Mouse (Mus musculus) embryonic fibroblast, embryonic 13.5 days (primary cell): ENCODE results near the gene Mink1.

Experiments
- CTCF ChIP-seq: IDR thresholded peaks from 2 replicates; pipeline ENCODE4 v1.5.1; 2011; ENCODE audit warnings: mild to moderate bottlenecking, control low read depth, low read length, moderate library complexity, borderline replicate concordance; ENCODE audit not compliant: insufficient read depth
- POLR2A ChIP-seq: IDR thresholded peaks from 2 replicates; pipeline ENCODE4 v1.6.1; 2011; ENCODE audit warnings: low read depth, mild to moderate bottlenecking, control low read depth, low read length, moderate library complexity

GRCm38 (mm10) chr11:70623053-70623742 lies 60.5 kb downstream of the Mink1 start:
- TF ChIP-seq POLR2A (no peak), CTCF (no peak)
